Mouse (Mus musculus): ENCODE measurements at regions not wholly inside any gene's neighbourhood (a gene's known extent, or its start where the extent isn't known, plus 50 kb on each side); places are given as distances from the start of the nearest gene placed in this dataset.

- TF ChIP-seq POLR2A (IDR thresholded peaks at IDR 0.05; ENCODE audit: control insufficient read depth, extremely low read depth, insufficient read depth, low read length, poor library complexity) (no peak), CTCF (IDR thresholded peaks at IDR 0.05; ENCODE audit: borderline replicate concordance, control insufficient read depth, extremely low read depth, insufficient read depth, low read length, poor library complexity) (no peak)
Observed at GRCm38 (mm10) chr9:67111836-67112584, 62.8 kb upstream of the Tpm1 start.

Data from thymus, adult 2 months (tissue).